Mouse (Mus musculus): Measurements from ENCODE around the gene Poc1a. TPM values are rescaled to one million over a fixed set of nuclear protein-coding genes. Genes with fewer than 3 reads are reported as not detected.

Poc1a gene
- polyA plus RNA-seq, 1 experiment from 2014 or later: 29.7 TPM

DNA sequence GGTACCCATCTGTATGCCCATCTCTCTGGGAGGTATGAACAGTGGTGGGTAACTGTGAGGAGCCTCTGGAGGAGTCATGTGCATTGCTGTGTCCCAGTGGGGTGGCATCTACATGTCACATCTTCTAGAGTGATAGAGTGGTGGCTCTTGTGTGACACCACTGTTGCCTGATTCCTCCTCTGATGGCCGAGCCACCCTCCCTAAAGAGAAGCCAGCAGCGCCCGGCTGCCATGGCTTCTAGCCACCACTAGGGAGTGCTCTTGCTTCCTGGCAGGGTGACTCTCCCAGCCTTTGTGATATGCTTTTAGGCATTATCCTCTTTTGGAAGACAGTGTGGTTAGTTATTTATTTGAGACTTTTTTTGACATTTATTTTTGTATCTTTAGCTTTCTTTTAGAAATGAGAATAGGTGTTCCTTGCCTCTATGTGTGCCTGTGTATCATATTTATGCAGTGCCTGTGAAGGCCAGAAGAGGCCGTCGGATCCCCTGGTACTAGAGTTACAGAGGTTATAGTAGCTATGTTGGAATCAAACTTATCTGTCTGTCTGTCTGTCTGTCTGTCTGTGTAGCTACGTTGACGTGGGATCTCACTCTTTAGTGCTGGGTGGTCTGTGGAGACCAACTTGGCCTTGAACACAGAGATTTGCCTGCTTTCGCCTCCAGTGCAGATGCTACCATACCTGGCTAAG is 25.9 kb downstream of the Poc1a start:
- H3K4me3 ChIP-seq (ENCODE audit: low read depth, low read length): no peak overlapping the region
- DNase-seq (ENCODE audit: low spot score) (peak; percentile 84), ATAC-seq (replicated peaks; ENCODE audit: insufficient number of reproducible peaks, low FRiP score, low TSS enrichment, low read depth) (peak; percentile 42)
- H3K9ac ChIP-seq (replicated peaks; ENCODE audit: low read length): no peak overlapping the region
- WGBS: 41% methylated on average over 8 of the region's 8 CpGs
- no peak overlapping the region for H3K27ac ChIP-seq (replicated peaks; ENCODE audit: low read depth, low read length)
- H3K27me3 ChIP-seq (ENCODE audit: control insufficient read depth, insufficient read depth, low read length): no peaks in the 10 kb centered on the region
- H3K4me1 ChIP-seq (ENCODE audit: control insufficient read depth, insufficient read depth, low read length): no peaks in the 10 kb centered on the region; the same call in none of the 2 replicates
- no peaks in the 10 kb centered on the region for H3K36me3 ChIP-seq (replicated peaks; ENCODE audit: control insufficient read depth, insufficient read depth, low read depth, low read length)
- H3K4me2 ChIP-seq (ENCODE audit: low read depth, low read length): no peak overlapping the region
- no peaks in the 10 kb centered on the region for H3K9me3 ChIP-seq (replicated peaks; ENCODE audit: control insufficient read depth, low read length)

DNA sequence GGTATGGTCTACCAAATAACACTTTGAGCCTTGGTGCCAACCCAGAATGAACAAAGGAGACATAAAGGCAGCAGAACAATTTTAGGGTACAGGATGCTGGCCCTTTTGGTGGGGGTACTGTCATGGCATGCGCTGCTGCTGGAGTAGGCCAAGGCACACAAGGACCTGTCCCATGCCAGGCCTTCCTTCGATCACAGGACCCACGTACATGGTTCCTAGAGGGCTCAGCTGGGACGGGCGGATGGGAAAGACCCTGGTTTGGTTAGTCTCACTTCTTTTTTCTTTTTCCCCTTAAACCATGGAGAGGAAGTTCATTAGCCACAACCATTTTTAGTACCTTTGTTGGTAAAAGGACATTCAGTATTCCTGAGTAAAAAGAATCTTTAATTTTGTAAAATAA is 27.3 kb downstream of the Poc1a start:
- Histone ChIP-seq H3K27me3 (ENCODE audit: control insufficient read depth, insufficient read depth, low read length) (no peaks in the 10 kb centered on the region), H3K4me3 (ENCODE audit: low read depth, low read length) (no peak overlapping the region), H3K36me3 (replicated peaks; ENCODE audit: control insufficient read depth, insufficient read depth, low read depth, low read length) (no peaks in the 10 kb centered on the region), H3K4me2 (ENCODE audit: low read depth, low read length) (no peak overlapping the region), H3K4me1 (ENCODE audit: control insufficient read depth, insufficient read depth, low read length) (no peaks in the 10 kb centered on the region; the same call in 1 of the 2 replicates), H3K27ac (replicated peaks; ENCODE audit: low read depth, low read length) (no peak overlapping the region), H3K9me3 (replicated peaks; ENCODE audit: control insufficient read depth, low read length) (no peaks in the 10 kb centered on the region), H3K9ac (replicated peaks; ENCODE audit: low read length) (no peak overlapping the region)
- 94% methylated on average over 5 of the region's 5 CpGs for WGBS
- no peak for DNase-seq (ENCODE audit: low spot score)
- no peak for ATAC-seq (replicated peaks; ENCODE audit: insufficient number of reproducible peaks, low FRiP score, low TSS enrichment, low read depth)

DNA sequence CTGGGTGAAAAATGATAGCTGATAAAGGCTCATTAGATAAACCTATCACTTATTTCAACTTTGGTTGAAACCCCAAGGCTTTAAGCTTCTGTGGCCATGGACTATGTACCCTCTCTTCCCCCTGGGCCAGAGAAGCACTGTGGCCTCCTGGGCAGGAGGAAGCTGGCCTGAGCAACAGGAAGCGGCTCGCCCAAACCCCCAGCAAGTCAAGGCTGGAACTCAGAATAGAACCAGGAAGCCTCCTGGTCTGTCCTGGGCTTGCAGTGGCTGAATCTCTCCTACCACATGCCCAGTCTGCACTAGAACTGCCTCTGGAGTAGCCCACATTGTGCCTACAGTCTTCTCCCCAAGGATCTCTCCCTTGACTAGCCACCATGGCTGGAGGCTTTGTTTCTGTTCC is 27.7 kb downstream of the Poc1a start:
- Histone ChIP-seq H3K9ac (replicated peaks; ENCODE audit: low read length) (no peak overlapping the region), H3K4me3 (ENCODE audit: low read depth, low read length) (no peak overlapping the region), H3K4me2 (ENCODE audit: low read depth, low read length) (no peak overlapping the region), H3K27me3 (ENCODE audit: control insufficient read depth, insufficient read depth, low read length) (no peaks in the 10 kb centered on the region), H3K4me1 (ENCODE audit: control insufficient read depth, insufficient read depth, low read length) (no peaks in the 10 kb centered on the region; the same call in 1 of the 2 replicates), H3K36me3 (replicated peaks; ENCODE audit: control insufficient read depth, insufficient read depth, low read depth, low read length) (no peaks in the 10 kb centered on the region), H3K9me3 (replicated peaks; ENCODE audit: control insufficient read depth, low read length) (no peaks in the 10 kb centered on the region), H3K27ac (replicated peaks; ENCODE audit: low read depth, low read length) (no peak overlapping the region)
- no peak for DNase-seq (ENCODE audit: low spot score)
- ATAC-seq (replicated peaks; ENCODE audit: insufficient number of reproducible peaks, low FRiP score, low TSS enrichment, low read depth): no peak
- WGBS: 85% methylated on average over 2 of the region's 2 CpGs

DNA sequence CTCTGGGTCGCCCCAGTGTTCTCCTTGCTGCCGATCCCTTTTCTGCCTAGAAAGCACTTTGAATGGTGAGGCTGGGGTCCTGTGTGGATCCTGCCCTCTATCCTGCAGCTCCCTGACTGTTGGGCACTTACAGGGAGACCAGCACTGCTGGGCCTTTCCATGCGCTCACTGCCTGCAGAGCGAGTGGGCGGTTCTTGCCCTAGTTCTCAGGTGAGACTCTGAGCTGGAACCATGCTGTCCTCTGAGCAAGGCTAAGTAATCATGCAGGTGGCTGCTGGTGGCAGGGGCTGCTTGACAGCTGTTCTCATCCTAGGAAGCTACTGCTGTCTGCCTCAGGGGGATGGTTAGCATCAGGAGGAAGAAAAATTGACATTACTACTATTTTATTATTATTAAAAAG is 28.1 kb downstream of the Poc1a start:
- H3K27ac ChIP-seq (replicated peaks; ENCODE audit: low read depth, low read length): no peak overlapping the region
- no peak overlapping the region for H3K4me3 ChIP-seq (ENCODE audit: low read depth, low read length)
- H3K4me1 ChIP-seq (ENCODE audit: control insufficient read depth, insufficient read depth, low read length): no peaks in the 10 kb centered on the region; the same call in 1 of the 2 replicates
- ATAC-seq (replicated peaks; ENCODE audit: insufficient number of reproducible peaks, low FRiP score, low TSS enrichment, low read depth) (no peak), DNase-seq (ENCODE audit: low spot score) (no peak)
- H3K4me2 ChIP-seq (ENCODE audit: low read depth, low read length): no peak overlapping the region
- H3K9me3 ChIP-seq (replicated peaks; ENCODE audit: control insufficient read depth, low read length): no peaks in the 10 kb centered on the region
- H3K9ac ChIP-seq (replicated peaks; ENCODE audit: low read length): no peak overlapping the region
- 91% methylated on average over 5 of the region's 5 CpGs for WGBS
- H3K27me3 ChIP-seq (ENCODE audit: control insufficient read depth, insufficient read depth, low read length): no peaks in the 10 kb centered on the region
- no peaks in the 10 kb centered on the region for H3K36me3 ChIP-seq (replicated peaks; ENCODE audit: control insufficient read depth, insufficient read depth, low read depth, low read length)

GRCm38 (mm10) chr9:106309859-106310258 is 29.0 kb downstream of the Poc1a start:
- no peaks in the 10 kb centered on the region for H3K9me3 ChIP-seq (replicated peaks; ENCODE audit: control insufficient read depth, low read length)
- no peak overlapping the region for H3K9ac ChIP-seq (replicated peaks; ENCODE audit: low read length)
- no peaks in the 10 kb centered on the region for H3K4me1 ChIP-seq (ENCODE audit: control insufficient read depth, insufficient read depth, low read length)
- DNase-seq (ENCODE audit: low spot score): no peak
- no peak overlapping the region for H3K4me3 ChIP-seq (ENCODE audit: low read depth, low read length)
- H3K27me3 ChIP-seq (ENCODE audit: control insufficient read depth, insufficient read depth, low read length): no peaks in the 10 kb centered on the region
- WGBS: 80% methylated on average over 3 of the region's 3 CpGs
- H3K27ac ChIP-seq (replicated peaks; ENCODE audit: low read depth, low read length): no peak overlapping the region
- no peak for ATAC-seq (replicated peaks; ENCODE audit: insufficient number of reproducible peaks, low FRiP score, low TSS enrichment, low read depth)
- no peaks in the 10 kb centered on the region for H3K36me3 ChIP-seq (replicated peaks; ENCODE audit: control insufficient read depth, insufficient read depth, low read depth, low read length)
- H3K4me2 ChIP-seq (ENCODE audit: low read depth, low read length): no peak overlapping the region

GRCm38 (mm10) chr9:106311625-106312191 is 30.8 kb downstream of the Poc1a start:
- 77% methylated on average over 10 of the region's 10 CpGs for WGBS
- H3K27me3 ChIP-seq (ENCODE audit: control insufficient read depth, insufficient read depth, low read length): no peaks in the 10 kb centered on the region
- no peaks in the 10 kb centered on the region for H3K4me1 ChIP-seq (ENCODE audit: control insufficient read depth, insufficient read depth, low read length)
- no peak overlapping the region; the same call in 1 of the 2 replicates for H3K9ac ChIP-seq (replicated peaks; ENCODE audit: low read length)
- ATAC-seq (replicated peaks; ENCODE audit: insufficient number of reproducible peaks, low FRiP score, low TSS enrichment, low read depth) (no peak), DNase-seq (ENCODE audit: low spot score) (no peak)
- no peak overlapping the region for H3K4me3 ChIP-seq (ENCODE audit: low read depth, low read length)
- H3K27ac ChIP-seq (replicated peaks; ENCODE audit: low read depth, low read length): no peak overlapping the region
- no peaks in the 10 kb centered on the region for H3K9me3 ChIP-seq (replicated peaks; ENCODE audit: control insufficient read depth, low read length)
- no peaks in the 10 kb centered on the region for H3K36me3 ChIP-seq (replicated peaks; ENCODE audit: control insufficient read depth, insufficient read depth, low read depth, low read length)
- H3K4me2 ChIP-seq (ENCODE audit: low read depth, low read length): no peak overlapping the region

- Histone ChIP-seq H3K4me1 (ENCODE audit: control insufficient read depth, insufficient read depth, low read length) (no peaks in the 10 kb centered on the region), H3K4me3 (ENCODE audit: low read depth, low read length) (no peak overlapping the region), H3K9ac (replicated peaks; ENCODE audit: low read length) (no peak overlapping the region), H3K36me3 (replicated peaks; ENCODE audit: control insufficient read depth, insufficient read depth, low read depth, low read length) (no peaks in the 10 kb centered on the region), H3K27ac (replicated peaks; ENCODE audit: low read depth, low read length) (no peak overlapping the region), H3K4me2 (ENCODE audit: low read depth, low read length) (no peak overlapping the region), H3K27me3 (ENCODE audit: control insufficient read depth, insufficient read depth, low read length) (no peaks in the 10 kb centered on the region), H3K9me3 (replicated peaks; ENCODE audit: control insufficient read depth, low read length) (no peaks in the 10 kb centered on the region)
- no peak for DNase-seq (ENCODE audit: low spot score)
- WGBS: 94% methylated on average over 7 of the region's 7 CpGs
- no peak for ATAC-seq (replicated peaks; ENCODE audit: insufficient number of reproducible peaks, low FRiP score, low TSS enrichment, low read depth)
Measured at GRCm38 (mm10) chr9:106312950-106313360, 32.1 kb downstream of the Poc1a start.

- Histone ChIP-seq H3K4me1 (ENCODE audit: control insufficient read depth, insufficient read depth, low read length) (no peaks in the 10 kb centered on the region; the same call in 1 of the 2 replicates), H3K27me3 (ENCODE audit: control insufficient read depth, insufficient read depth, low read length) (no peaks in the 10 kb centered on the region), H3K9me3 (replicated peaks; ENCODE audit: control insufficient read depth, low read length) (no peaks in the 10 kb centered on the region), H3K9ac (replicated peaks; ENCODE audit: low read length) (no peak overlapping the region), H3K36me3 (replicated peaks; ENCODE audit: control insufficient read depth, insufficient read depth, low read depth, low read length) (no peaks in the 10 kb centered on the region), H3K4me3 (ENCODE audit: low read depth, low read length) (no peak overlapping the region), H3K4me2 (ENCODE audit: low read depth, low read length) (no peak overlapping the region), H3K27ac (replicated peaks; ENCODE audit: low read depth, low read length) (no peak overlapping the region)
- ATAC-seq (replicated peaks; ENCODE audit: insufficient number of reproducible peaks, low FRiP score, low TSS enrichment, low read depth) (no peak), DNase-seq (ENCODE audit: low spot score) (no peak)
- 70% methylated on average over 3 of the region's 3 CpGs for WGBS
Measured at GRCm38 (mm10) chr9:106314196-106314595, 33.3 kb downstream of the Poc1a start.
